Mouse (Mus musculus) lung, postnatal 0 days (tissue): Measurements from ENCODE around the gene Lcmt1.

Experiments
- CTCF ChIP-seq: IDR thresholded peaks from 2 replicates; pipeline ENCODE4 v1.5.1; 2016; ENCODE audit warnings: antibody characterized with exemption, mild to moderate bottlenecking
- EP300 ChIP-seq: IDR thresholded peaks from 2 replicates; pipeline ENCODE4 v1.6.1; 2016; ENCODE audit warnings: antibody characterized with exemption, mild to moderate bottlenecking, control low read depth

DNA sequence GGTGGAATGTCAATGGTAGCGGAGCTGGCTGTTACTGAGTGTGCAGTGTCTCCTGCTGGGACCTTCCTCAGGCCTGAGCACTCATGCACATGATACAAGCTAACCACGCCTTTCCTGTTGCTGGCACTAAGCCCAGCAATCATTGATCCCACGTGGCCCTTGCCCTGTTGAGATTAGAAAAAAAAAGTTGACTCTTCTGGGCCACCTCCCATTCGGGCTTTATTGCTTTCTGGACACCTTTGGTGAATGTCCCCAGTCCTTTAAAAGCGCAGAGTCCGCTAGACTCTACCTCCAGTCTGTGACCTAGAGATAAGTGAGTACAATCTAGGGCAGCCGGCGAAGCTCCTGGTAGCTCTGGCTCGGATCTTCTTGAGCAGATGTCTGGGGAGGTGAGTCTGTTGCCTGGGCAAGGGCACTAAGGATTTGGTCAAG, 92.5 kb downstream of the Lcmt1 start, which contains the start of gene Aqp8:
- TF ChIP-seq CTCF (no peak), EP300 (no peak)
